Mouse (Mus musculus) bone marrow macrophage, adult 2 months (primary cell): Measurements from ENCODE around the gene Tmem181a.
"Not testable (repeated sequence)": the region's sequence is repeated elsewhere in the genome, so short reads cannot be mapped to it uniquely, and the experiment has no call there.

Experiments
- CTCF ChIP-seq: IDR thresholded peaks from 2 replicates; pipeline ENCODE4 v1.5.1; 2012; ENCODE audit warnings: low read depth, mild to moderate bottlenecking, low read length, moderate library complexity
- POLR2A ChIP-seq: IDR thresholded peaks from 2 replicates; pipeline ENCODE4 v1.6.1; 2012; ENCODE audit warnings: mild to moderate bottlenecking, low read depth, low read length, borderline replicate concordance

DNA sequence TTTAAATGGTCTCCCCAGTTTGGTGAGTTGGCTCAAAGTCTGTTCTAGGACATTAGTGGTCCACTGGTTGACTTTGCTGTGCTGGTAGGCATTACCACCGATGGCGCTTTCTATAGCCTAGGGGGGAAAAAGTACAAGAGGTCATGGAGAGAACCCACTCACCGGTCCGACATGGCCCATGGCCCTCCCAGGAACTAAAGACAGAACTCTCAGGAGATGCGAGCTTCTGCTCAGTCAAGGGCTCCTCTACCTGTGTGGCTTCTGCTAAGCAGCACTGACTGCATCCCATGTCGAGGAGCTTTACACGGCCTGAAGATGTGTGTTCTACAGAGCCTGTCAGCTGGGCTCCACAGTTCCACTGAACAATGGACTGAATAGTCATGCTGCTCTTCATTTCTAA lies 55.1 kb downstream of the Tmem181a start:
- not testable (repeated sequence) for TF ChIP-seq POLR2A, CTCF
